Comparison of ENCODE assay signal across 34 mouse cellular contexts in the genomic region with DNA sequence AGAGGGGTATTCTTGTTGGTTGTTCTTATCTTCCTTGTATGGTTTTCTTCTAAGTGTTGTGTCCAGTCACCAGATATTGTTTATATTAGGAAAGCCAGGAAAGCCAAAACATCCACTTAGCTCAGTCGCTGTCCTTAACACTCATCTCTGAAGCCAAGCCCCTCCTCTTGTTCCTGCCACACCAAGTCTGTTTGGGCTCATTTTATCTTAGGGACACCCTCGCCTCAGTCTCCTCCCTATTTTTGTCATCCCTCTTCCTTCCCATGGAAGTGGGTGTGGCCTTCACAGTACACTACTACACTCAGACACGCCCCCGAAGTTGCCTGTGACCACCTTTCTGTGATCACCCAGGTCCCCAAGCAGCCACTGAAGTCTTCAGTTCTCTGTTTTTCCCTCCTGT. TPM values are rescaled to one million over a fixed set of nuclear protein-coding genes. Genes with fewer than 3 reads are reported as not detected.
DNase-seq lines count a peak whose midpoint lies in the region; ATAC-seq lines count a peak whose summit lies in the region.
"Had no signal": no experiment of that assay in that cellular context is flagged by ENCODE, and none has a peak within 500 bp of the region (broad histone marks: within the 10 kb centered on the region; RNA-seq: fewer than 3 reads in every experiment).

No protein-coding gene starts in this region.

- H3K9ac ChIP-seq in kidney, embryonic 15.5 days: no peak overlapping the region
- H3K9ac ChIP-seq in forebrain, embryonic 16.5 days (replicated peaks; ENCODE audit: low read depth, low read length): no peak overlapping the region
- H3K9ac ChIP-seq: embryonic facial prominence, embryonic 13.5 days; forebrain, postnatal 0 days; hindbrain, embryonic 15.5 days; limb, embryonic 12.5 days; liver, embryonic 12.5 days; liver, postnatal 0 days; neural tube, embryonic 12.5 days had no signal

- no peak overlapping the region for H3K4me2 ChIP-seq in kidney, embryonic 15.5 days
- H3K4me2 ChIP-seq in forebrain, embryonic 16.5 days (ENCODE audit: low read length): no peak overlapping the region
- H3K4me2 ChIP-seq: embryonic facial prominence, embryonic 13.5 days; hindbrain, embryonic 15.5 days; limb, embryonic 12.5 days; liver, embryonic 12.5 days; neural tube, embryonic 12.5 days had no signal

- H3K27me3 ChIP-seq in heart, embryonic 10.5 days (ENCODE audit: insufficient read depth, poor library complexity, severe bottlenecking): no peaks in the 10 kb centered on the region
- H3K27me3 ChIP-seq in kidney, embryonic 15.5 days: no peaks in the 10 kb centered on the region
- no peaks in the 10 kb centered on the region for H3K27me3 ChIP-seq in forebrain, embryonic 16.5 days (replicated peaks; ENCODE audit: control insufficient read depth, insufficient read depth, low read length)
- H3K27me3 ChIP-seq: embryonic facial prominence, embryonic 13.5 days; hindbrain, embryonic 15.5 days; limb, embryonic 12.5 days; liver, embryonic 12.5 days; neural tube, embryonic 12.5 days; Patski had no signal

- WGBS in heart, embryonic 10.5 days: 50% methylated on average over 4 of the region's 4 CpGs
- 77% methylated on average over 4 of the region's 4 CpGs for WGBS in kidney, embryonic 15.5 days
- 83% methylated on average over 4 of the region's 4 CpGs for WGBS in forebrain, embryonic 16.5 days

- H3K9me3 ChIP-seq in heart, embryonic 10.5 days: no peaks in the 10 kb centered on the region
- no peaks in the 10 kb centered on the region for H3K9me3 ChIP-seq in kidney, embryonic 15.5 days (replicated peaks)
- H3K9me3 ChIP-seq in forebrain, embryonic 16.5 days (ENCODE audit: control insufficient read depth, low read length): no peaks in the 10 kb centered on the region
- H3K9me3 ChIP-seq: embryonic facial prominence, embryonic 13.5 days; hindbrain, embryonic 10.5 days; hindbrain, embryonic 15.5 days; limb, embryonic 12.5 days; liver, embryonic 12.5 days; midbrain, embryonic 10.5 days; neural tube, embryonic 12.5 days had no signal

- ATAC-seq in kidney, embryonic 15.5 days (replicated peaks; ENCODE audit: low FRiP score): no peak
- ATAC-seq in forebrain, embryonic 16.5 days: no peak
- ATAC-seq: forebrain, postnatal 0 days; inflammation-experienced regulatory T-cells, adult 6 months; liver, embryonic 12.5 days; liver, postnatal 0 days; midbrain, embryonic 16.5 days; Patski had no signal

- H3K36me3 ChIP-seq in heart, embryonic 10.5 days: no peaks in the 10 kb centered on the region
- H3K36me3 ChIP-seq in kidney, embryonic 15.5 days: no peaks in the 10 kb centered on the region
- no peaks in the 10 kb centered on the region for H3K36me3 ChIP-seq in forebrain, embryonic 16.5 days (ENCODE audit: control insufficient read depth, insufficient read depth)
- H3K36me3 ChIP-seq: embryonic facial prominence, embryonic 13.5 days; hindbrain, embryonic 10.5 days; hindbrain, embryonic 15.5 days; limb, embryonic 12.5 days; liver, embryonic 12.5 days; midbrain, embryonic 10.5 days; neural tube, embryonic 12.5 days had no signal

- H3K27ac ChIP-seq in heart, embryonic 10.5 days: no peak overlapping the region
- no peak overlapping the region for H3K27ac ChIP-seq in kidney, embryonic 15.5 days
- H3K27ac ChIP-seq in forebrain, embryonic 16.5 days (ENCODE audit: low read length): no peak overlapping the region
- H3K27ac ChIP-seq: embryonic facial prominence, embryonic 13.5 days; hindbrain, embryonic 10.5 days; hindbrain, embryonic 15.5 days; layer of hippocampus, adult 2 months; left cerebral cortex, adult 2 months; limb, embryonic 12.5 days; liver, embryonic 12.5 days; midbrain, embryonic 10.5 days; neural tube, embryonic 12.5 days had no signal

- intact Hi-C loops in heart, postnatal 10 days (cut with DNase I): loop anchor here (5.0 kb wide), 1 partner anchor 345 kb away; no protein-coding TSS in a partner anchor

- DNase-seq in heart, embryonic 10.5 days (ENCODE audit: low spot score): peak; percentile 27
- no peak for DNase-seq in heart, postnatal 10 days
- peak; percentile 52 for DNase-seq in ovary, postnatal 36 days (ENCODE audit: low spot score)
- DNase-seq in ovary, postnatal 10 days (ENCODE audit: low spot score): no peak
- peak; percentile 18 for DNase-seq in lung, postnatal 14 days
- DNase-seq: adrenal gland, postnatal 36 days; cerebellum, adult 18-20 months; cerebellum, postnatal 10 days; forebrain, postnatal 0 days; gastrocnemius, postnatal 10 days; kidney, adult 11 months; kidney, postnatal 36 days; liver, postnatal 0 days; right cerebral cortex, adult 18-20 months; spleen, adult 18-20 months; thymus, postnatal 25 days had no signal

- H3K4me1 ChIP-seq in heart, embryonic 10.5 days: peaks cover 11% of the 10 kb centered on the region
- peaks cover 7% of the 10 kb centered on the region for H3K4me1 ChIP-seq in kidney, embryonic 15.5 days
- peaks cover 9% of the 10 kb centered on the region for H3K4me1 ChIP-seq in forebrain, embryonic 16.5 days (replicated peaks; ENCODE audit: control insufficient read depth, insufficient read depth, low read length)
- H3K4me1 ChIP-seq: hindbrain, embryonic 10.5 days; hindbrain, embryonic 15.5 days; limb, embryonic 12.5 days; liver, embryonic 12.5 days; neural tube, embryonic 12.5 days had no signal

- no peak overlapping the region for H3K4me3 ChIP-seq in heart, embryonic 10.5 days
- no peak overlapping the region for H3K4me3 ChIP-seq in kidney, embryonic 15.5 days (replicated peaks)
- H3K4me3 ChIP-seq in forebrain, embryonic 16.5 days (replicated peaks; ENCODE audit: low read length): no peak overlapping the region
- H3K4me3 ChIP-seq: embryonic facial prominence, embryonic 13.5 days; hindbrain, embryonic 10.5 days; hindbrain, embryonic 15.5 days; layer of hippocampus, adult 2 months; left cerebral cortex, adult 2 months; limb, embryonic 12.5 days; liver, embryonic 12.5 days; midbrain, embryonic 10.5 days; myocyte; neural tube, embryonic 12.5 days had no signal

RNA-seq across cellular contexts. Expression of a gene that starts 44.5 kb away (rescaled TPM):
- 0.20 and 0.27 TPM in 2 replicates for polyA plus RNA-seq in heart, embryonic 10.5 days (2016; fragmentation: Nextera tagmentation; extraction: Ambion mirVana)
- total RNA-seq in heart, postnatal 10 days (2021): under 1 TPM in 1 of 2 experiments, not detected in 1; 0.10 TPM
- 0.44 and 0.71 TPM in 2 replicates for polyA plus RNA-seq in kidney, embryonic 15.5 days (2015; fragmentation: Nextera tagmentation; extraction: Ambion mirVana)
- 0.12 and 0.28 TPM in 2 replicates for polyA plus RNA-seq in forebrain, embryonic 16.5 days (2015; fragmentation: Nextera tagmentation; extraction: Ambion mirVana)
- total RNA-seq: adrenal gland, postnatal 36 days; common myeloid progenitor, adult 5-6 weeks; megakaryocyte progenitor cell, adult 5-6 weeks; MEL had no signal
- polyA plus RNA-seq: inflammation-experienced regulatory T-cells, adult 6 months; liver, postnatal 0 days; Patski had no signal

Comparison
In these comparisons a context has a peak if more than half of its experiments do, and no peak if none do; other contexts are left out.
1. DNase-seq: peak in heart, embryonic 10.5 days (single experiment), ovary, postnatal 36 days (single experiment) and lung, postnatal 14 days (single experiment); none in heart, postnatal 10 days (0 of 2) and ovary, postnatal 10 days (single experiment).